Mouse (Mus musculus) ovary, postnatal 36 days (tissue): ENCODE results near the gene Peli2.

Experiments
- DNase-seq: peaks from one replicate; pipeline ENCODE4 v3.0.0; 2022; ENCODE audit warnings: low spot score, mixed read lengths

Gene Peli2

GRCm38 (mm10) chr14:48224203-48224602, 103.6 kb downstream of the Peli2 start:
- no peak for DNase-seq

- DNase-seq: no peak
These were observed 104.3 kb downstream of the Peli2 start for GRCm38 (mm10) chr14:48224861-48225300.

GRCm38 (mm10) chr14:48225810-48226446, 105.3 kb downstream of the Peli2 start:
- DNase-seq: no peak

DNA sequence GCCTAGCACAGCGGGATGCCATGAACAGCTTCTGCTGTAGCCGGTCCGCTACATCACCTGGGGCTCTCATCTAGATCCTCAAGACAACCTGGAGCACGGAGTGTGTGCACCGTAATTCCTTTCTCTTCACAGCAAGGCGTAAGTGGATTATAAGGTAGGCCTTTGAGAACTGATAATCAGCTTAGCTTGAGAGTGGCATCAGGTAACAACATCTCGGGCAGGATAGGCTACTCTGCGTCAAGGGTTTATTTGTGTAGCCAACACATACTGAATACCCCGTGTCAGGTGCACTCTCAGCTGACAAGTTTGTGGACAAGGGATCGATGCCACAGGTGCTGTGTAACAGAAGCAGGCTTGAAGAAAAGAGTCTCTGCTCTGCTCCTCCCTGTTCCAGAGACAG, 106.1 kb downstream of the Peli2 start:
- no peak for DNase-seq

- DNase-seq: no peak
These were observed 114.3 kb downstream of the Peli2 start for GRCm38 (mm10) chr14:48234785-48235519.

DNA sequence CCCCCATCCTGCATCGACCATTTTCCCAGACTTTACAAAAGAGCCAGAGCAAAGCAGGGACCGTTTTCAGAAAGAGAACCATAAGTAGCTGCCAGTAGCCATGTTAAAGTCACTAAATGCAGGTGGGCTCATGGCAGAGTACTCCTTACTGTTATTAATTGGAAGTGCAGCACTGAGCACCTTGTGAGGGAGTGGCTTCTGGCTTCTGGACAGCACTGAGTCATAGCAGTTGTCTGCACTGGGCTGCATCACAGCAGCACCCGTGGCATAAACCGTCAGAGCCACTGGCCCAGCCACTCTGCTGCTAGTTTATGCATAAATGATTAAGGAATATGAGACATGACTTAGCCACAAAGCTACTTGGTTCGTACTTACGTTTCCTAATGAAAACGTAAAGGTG, 120.7 kb downstream of the Peli2 start:
- no peak for DNase-seq

GRCm38 (mm10) chr14:48246236-48246635, 125.6 kb downstream of the Peli2 start:
- no peak for DNase-seq

DNA sequence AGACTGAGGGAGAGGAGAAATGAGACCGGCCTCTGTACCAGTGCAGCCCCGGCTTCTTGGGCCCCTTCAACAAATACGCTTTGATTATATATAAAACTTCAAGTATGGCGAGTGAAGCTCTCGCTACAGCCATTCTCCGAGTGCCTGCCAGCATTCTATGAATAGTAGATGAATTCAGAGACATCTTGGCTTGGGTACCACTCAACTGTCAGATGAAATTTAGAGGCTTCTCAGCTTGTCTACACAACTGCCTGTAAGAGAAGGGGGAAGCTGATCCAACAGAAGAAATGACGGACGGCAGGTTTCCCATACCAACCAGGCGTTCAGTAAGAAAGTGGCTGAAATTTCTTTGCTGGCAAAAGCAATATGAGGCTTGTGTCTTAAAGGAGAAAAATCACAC, 126.3 kb downstream of the Peli2 start:
- no peak for DNase-seq

DNA sequence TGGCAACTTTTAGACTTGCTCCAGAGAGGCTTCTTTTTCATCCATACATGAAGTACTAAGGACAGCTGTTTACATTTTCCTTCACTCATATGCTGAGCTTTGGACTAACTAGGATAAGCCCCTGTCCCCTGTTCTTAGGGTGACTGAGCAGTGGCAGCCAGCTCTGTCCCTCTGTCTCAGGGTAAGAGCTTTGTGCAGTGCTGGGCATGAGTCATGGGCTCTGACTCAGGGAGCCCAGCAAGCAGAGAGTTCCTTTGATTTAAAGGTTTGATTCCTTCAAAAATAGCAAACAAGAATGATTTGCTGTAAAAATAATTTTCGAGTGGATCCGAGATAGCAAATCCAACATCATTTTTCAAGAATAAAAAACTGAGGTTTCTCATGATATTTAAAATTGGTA, 128.8 kb downstream of the Peli2 start:
- DNase-seq: no peak

DNA sequence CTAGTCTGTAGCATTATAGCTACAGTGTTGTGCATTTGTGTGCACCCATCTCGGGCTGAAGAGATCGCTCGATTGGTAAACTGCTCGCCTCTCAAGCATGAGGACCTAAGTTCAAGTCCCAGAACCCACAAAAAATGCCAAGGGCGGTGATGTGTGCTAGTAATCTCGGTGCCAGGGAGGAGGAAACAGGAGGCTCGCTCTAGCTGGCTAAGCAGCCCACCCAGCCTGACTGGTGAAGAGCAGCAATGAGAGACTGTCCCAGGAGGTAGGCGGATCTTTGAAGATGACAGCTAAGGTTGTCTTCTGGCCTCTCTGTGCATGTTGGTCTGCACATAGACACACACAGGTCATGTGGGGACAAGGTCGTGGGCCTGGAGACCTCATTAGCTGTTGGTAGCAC, 129.3 kb downstream of the Peli2 start:
- no peak for DNase-seq

- no peak for DNase-seq
These were observed 130.9 kb downstream of the Peli2 start for GRCm38 (mm10) chr14:48251381-48251979.

DNA sequence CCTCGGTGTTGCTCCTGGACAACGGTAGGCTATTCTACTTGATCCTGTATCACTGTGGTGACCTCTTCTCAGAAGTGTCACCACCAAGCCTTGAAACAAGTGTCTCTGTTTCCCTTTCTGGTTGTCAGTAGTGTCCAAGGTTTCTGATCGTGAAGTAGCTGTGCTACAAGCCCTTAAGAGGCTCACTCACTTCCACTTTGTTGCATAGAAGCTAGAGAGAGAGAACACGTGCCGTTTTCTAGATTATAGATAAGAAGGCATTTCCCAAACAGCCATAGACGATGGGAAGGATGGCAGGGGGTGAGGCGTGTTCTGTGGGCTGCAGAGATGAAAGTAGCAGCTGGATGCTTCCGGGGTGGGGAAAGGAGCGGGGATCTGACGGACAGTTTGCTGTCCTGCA, 132.6 kb downstream of the Peli2 start:
- no peak for DNase-seq

DNA sequence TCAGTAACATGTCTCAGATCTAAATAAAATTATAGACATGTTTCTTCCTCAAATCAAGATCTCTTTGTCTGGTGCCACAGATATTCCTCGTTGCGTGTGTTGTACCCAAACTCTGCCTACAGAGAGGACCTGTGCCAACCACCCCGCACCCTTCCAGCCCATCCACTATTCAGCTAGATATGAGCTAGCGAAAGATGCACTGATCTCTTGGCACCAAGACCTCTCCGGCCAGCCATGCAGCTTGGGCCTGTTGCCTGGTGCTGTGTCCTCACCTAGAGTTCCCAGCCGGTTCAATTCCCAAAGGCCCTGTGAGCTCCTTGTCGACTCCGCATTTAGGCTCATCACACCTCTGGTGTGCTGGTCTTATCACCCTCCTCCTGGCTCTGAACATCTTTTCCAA, 134.1 kb downstream of the Peli2 start:
- no peak for DNase-seq

GRCm38 (mm10) chr14:48255290-48255689, 134.7 kb downstream of the Peli2 start:
- DNase-seq: no peak

DNA sequence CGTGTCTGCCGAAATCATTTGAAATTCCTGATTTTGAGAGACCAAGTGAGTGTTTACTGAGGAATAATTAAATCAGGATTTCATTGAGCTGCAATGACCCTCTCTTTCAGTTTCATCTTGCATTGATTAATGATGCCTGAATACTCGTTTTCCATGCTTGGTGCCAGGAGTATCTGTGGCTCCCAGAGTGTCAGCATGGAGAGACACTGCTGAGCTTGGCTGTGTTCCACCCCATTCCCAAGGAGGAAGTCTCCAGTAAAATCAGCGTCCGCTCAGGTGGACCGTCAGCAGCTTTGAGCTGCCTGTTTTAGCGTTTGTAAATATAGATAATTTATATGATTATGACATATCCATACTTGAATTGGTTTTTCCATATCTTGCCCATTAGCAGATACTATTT, 137.1 kb downstream of the Peli2 start:
- DNase-seq: no peak

GRCm38 (mm10) chr14:48258696-48259366, 138.2 kb downstream of the Peli2 start:
- no peak for DNase-seq

GRCm38 (mm10) chr14:48263146-48263545, 142.5 kb downstream of the Peli2 start:
- no peak for DNase-seq

GRCm38 (mm10) chr14:48266710-48267109, 146.1 kb downstream of the Peli2 start:
- DNase-seq: no peak

- no peak for DNase-seq
These were observed 157.7 kb downstream of the Peli2 start for GRCm38 (mm10) chr14:48278291-48278690.

DNA sequence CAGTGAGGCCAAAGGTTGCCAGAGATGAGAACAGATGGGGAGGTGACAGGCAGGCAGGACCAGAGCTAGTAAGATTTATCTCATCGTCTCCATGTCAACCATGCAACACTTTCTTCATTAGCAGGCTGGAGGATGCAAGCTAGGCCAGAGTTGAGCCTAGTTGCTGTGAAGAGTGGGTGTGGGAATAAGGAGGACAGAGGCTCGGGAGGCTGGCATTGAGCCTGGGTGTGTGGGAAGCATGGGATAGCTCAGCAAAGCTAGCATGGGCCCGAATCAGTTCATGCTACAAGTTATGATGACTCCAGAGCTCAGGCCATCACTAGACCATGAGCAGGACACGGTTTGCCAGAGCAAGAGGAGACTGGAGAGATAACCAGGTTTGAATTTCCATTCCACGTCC, 166.3 kb downstream of the Peli2 start:
- no peak for DNase-seq

DNA sequence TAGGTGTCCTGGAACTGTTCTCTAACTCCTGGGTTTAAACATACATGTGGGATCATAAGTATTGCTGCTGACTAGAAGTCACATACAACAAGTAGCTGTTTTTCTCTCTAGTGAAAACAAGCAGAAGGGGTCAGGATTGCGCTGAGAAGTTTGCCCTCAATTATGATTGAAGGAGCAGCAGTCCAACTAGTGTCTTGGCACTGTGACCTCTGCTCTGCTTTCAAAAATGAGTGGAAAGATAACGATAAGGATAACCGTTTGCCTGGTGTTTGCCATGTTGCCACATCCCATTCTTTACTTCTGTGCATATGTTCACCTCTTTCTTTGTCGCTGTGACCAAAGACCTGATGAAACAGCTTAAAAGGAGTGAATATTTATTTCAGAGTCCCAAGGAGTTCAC, 167.0 kb downstream of the Peli2 start:
- no peak for DNase-seq

GRCm38 (mm10) chr14:48288600-48288999, 168.0 kb downstream of the Peli2 start:
- no peak for DNase-seq
